In the genomic region with DNA sequence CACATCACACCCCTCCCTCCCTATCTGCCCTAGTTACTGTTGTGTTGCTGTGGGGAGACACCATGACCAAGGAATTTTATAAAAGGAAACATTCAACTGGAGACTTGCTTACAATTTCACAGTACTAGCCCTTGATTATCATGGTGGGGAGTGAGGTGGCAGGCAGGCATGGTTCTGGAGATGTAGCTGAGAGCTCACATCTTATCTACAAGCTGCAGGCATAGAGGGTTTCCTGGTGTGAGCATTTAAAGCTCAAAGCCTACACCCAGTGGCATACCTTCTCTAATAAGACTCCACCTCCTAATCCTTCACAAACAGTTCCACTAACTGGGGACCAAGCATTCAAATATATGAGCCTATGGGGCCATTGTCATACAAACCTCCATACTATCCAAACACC, we compare ENCODE assay signal across 15 mouse cellular contexts.
"Had no signal": no experiment of that assay in that cellular context is flagged by ENCODE, and none has a peak within 500 bp of the region (broad histone marks: within the 10 kb centered on the region; RNA-seq: fewer than 3 reads in every experiment).

No protein-coding gene starts in this region.

- H3K4me2 ChIP-seq: limb, embryonic 12.5 days; lung, embryonic 15.5 days; neural tube, embryonic 15.5 days had no signal

- H3K36me3 ChIP-seq: limb, embryonic 12.5 days; lung, embryonic 15.5 days; neural tube, embryonic 15.5 days had no signal

- H3K9me3 ChIP-seq: limb, embryonic 12.5 days; lung, embryonic 15.5 days; midbrain, embryonic 10.5 days; neural tube, embryonic 15.5 days had no signal

- H3K4me1 ChIP-seq: limb, embryonic 12.5 days; lung, embryonic 15.5 days; midbrain, embryonic 10.5 days; neural tube, embryonic 15.5 days had no signal

- H3K27me3 ChIP-seq: lung, embryonic 15.5 days; neural tube, embryonic 15.5 days had no signal

- H3K4me3 ChIP-seq: limb, embryonic 12.5 days; lung, embryonic 15.5 days; midbrain, embryonic 10.5 days; myocyte; neural tube, embryonic 15.5 days had no signal

- H3K27ac ChIP-seq: kidney, postnatal 0 days; limb, embryonic 12.5 days; lung, embryonic 15.5 days; midbrain, embryonic 10.5 days; neural tube, embryonic 15.5 days had no signal

- H3K9ac ChIP-seq: limb, embryonic 12.5 days; lung, embryonic 15.5 days; neural tube, embryonic 15.5 days had no signal

- DNase-seq: kidney, adult 11 months; kidney, postnatal 36 days; layer of hippocampus, adult 9-11 months; layer of hippocampus, postnatal 36 days; lung, postnatal 14 days; midbrain, embryonic 14.5 days; right cerebral cortex, adult 18-20 months; right cerebral cortex, postnatal 25 days; thymus, postnatal 36 days had no signal
